Mouse (Mus musculus) heart, adult 2 months (tissue): Measurements from ENCODE around the gene Gsn.

Experiments
- CTCF ChIP-seq: fragments of 200-600 bp; IDR thresholded peaks from 2 replicates; pipeline ENCODE4 v1.8.1; 2022; ENCODE audit warnings: antibody characterized with exemption, mild to moderate bottlenecking, moderate library complexity
- EP300 ChIP-seq: fragments of 200-500 bp; IDR thresholded peaks from 2 replicates; pipeline ENCODE4 v1.6.1; 2011; ENCODE audit warnings: low read depth, low read length, control low read depth; ENCODE audit not compliant: insufficient read depth
- POLR2A ChIP-seq: fragments of 200-500 bp; IDR thresholded peaks from 2 replicates; pipeline ENCODE4 v1.6.1; 2011; ENCODE audit warnings: mild to moderate bottlenecking, low read depth, low read length, control low read depth; ENCODE audit not compliant: insufficient read depth

GRCm38 (mm10) chr2:35267156-35267875, 11.1 kb downstream of the Gsn start:
- TF ChIP-seq POLR2A (no peak), CTCF (no peak), EP300 (no peak)
